Mouse (Mus musculus): ENCODE measurements around the gene Nrros. TPM values are rescaled to one million over a fixed set of nuclear protein-coding genes. Genes with fewer than 3 reads are reported as not detected.

Nrros gene
- 74.4 TPM for total RNA-seq (2023)

GRCm38 (mm10) chr16:32165281-32165821 lies at the start of gene Nrros:
Gene Nrros, minus strand, starts transcription at chr16:32165594.

GRCm38 (mm10) chr16:32179333-32179901 lies 14.0 kb upstream of the Nrros start, which contains the start of gene Bex6:
Gene Bex6, plus strand, starts transcription at chr16:32179823.

GRCm38 (mm10) chr16:32099638-32100150 lies 65.7 kb downstream of the Nrros start, which contains the start of the genes Pigx and Cep19:
Gene Pigx, minus strand, starts transcription at chr16:32099740.
Gene Cep19, plus strand, starts transcription at chr16:32099800.

Other genes with a start within 250 kb of the Nrros start
- gene Pigz, start 231.7 kb downstream of the Nrros start, total RNA-seq (2023), result not detected
- gene 0610012G03Rik, start 217.1 kb downstream of the Nrros start, total RNA-seq (2023), result 13.3 TPM
- gene Ncbp2, start 217.1 kb downstream of the Nrros start, total RNA-seq (2023), result 20.7 TPM
- 28.0 TPM for gene Senp5, start 162.3 kb downstream of the Nrros start, total RNA-seq (2023)
- gene Pak2, start 86.3 kb downstream of the Nrros start, total RNA-seq (2023), result 106 TPM
- gene Pigx, start 65.9 kb downstream of the Nrros start, total RNA-seq (2023), result 50.2 TPM
- gene Cep19, start 65.8 kb downstream of the Nrros start, total RNA-seq (2023), result 11.7 TPM
- not detected for gene Bex6, start 14.2 kb upstream of the Nrros start, total RNA-seq (2023)
- gene Fbxo45, start 81.6 kb upstream of the Nrros start, total RNA-seq (2023), result 7.0 TPM
- 9.8 TPM for gene Wdr53, start 81.6 kb upstream of the Nrros start, total RNA-seq (2023)
- gene Smco1, start 105.9 kb upstream of the Nrros start, total RNA-seq (2023), result 1.1 TPM
- gene Rnf168, start 111.9 kb upstream of the Nrros start, total RNA-seq (2023), result 17.2 TPM
- gene Ubxn7, start 166.7 kb upstream of the Nrros start, total RNA-seq (2023), result 71.7 TPM
- not detected for gene Tm4sf19, start 234.9 kb upstream of the Nrros start, total RNA-seq (2023)